Mouse (Mus musculus): ENCODE measurements around the gene D11Wsu47e. TPM values are rescaled to one million over a fixed set of nuclear protein-coding genes. Genes with fewer than 3 reads are reported as not detected.

Gene D11Wsu47e
- polyA plus RNA-seq, 1 experiment from 2014 or later: 22.8 TPM

Other genes starting within 250 kb of the D11Wsu47e start
- 27.6 and 27.8 TPM in 2 replicates for gene Sstr2, start 65.1 kb upstream of the D11Wsu47e start, polyA plus RNA-seq (2016; fragmentation: Nextera tagmentation; extraction: Ambion mirVana)
- gene Cog1, start 35.2 kb upstream of the D11Wsu47e start, polyA plus RNA-seq (2016; fragmentation: Nextera tagmentation; extraction: Ambion mirVana): 44.1 and 50.7 TPM in 2 replicates
- 26.1 and 26.7 TPM in 2 replicates for gene Slc39a11, start 34.3 kb upstream of the D11Wsu47e start, polyA plus RNA-seq (2016; fragmentation: Nextera tagmentation; extraction: Ambion mirVana)
- 49.9 and 51.0 TPM in 2 replicates for gene Fam104a, start 257 bp upstream of the D11Wsu47e start, polyA plus RNA-seq (2016; fragmentation: Nextera tagmentation; extraction: Ambion mirVana)
- gene Cpsf4l, start 25.6 kb downstream of the D11Wsu47e start, polyA plus RNA-seq (2016; fragmentation: Nextera tagmentation; extraction: Ambion mirVana): 0.38 and 0.59 TPM in 2 replicates
- gene Cdc42ep4, start 67.5 kb downstream of the D11Wsu47e start, polyA plus RNA-seq (2016; fragmentation: Nextera tagmentation; extraction: Ambion mirVana): 95.8 TPM in 2 replicates

All from neural tube, embryonic 12.5 days (tissue).